Mouse (Mus musculus) liver, embryonic 15.5 days (tissue): Measurements from ENCODE around the gene Tcl1b5. TPM values are rescaled to one million over a fixed set of nuclear protein-coding genes. Genes with fewer than 3 reads are reported as not detected.
"Not testable (repeated sequence)": the region's sequence is repeated elsewhere in the genome, so short reads cannot be mapped to it uniquely, and the experiment has no call there.

ENCODE experiments used
- ATAC-seq: fragments of 200-750 bp; cut with Nextera tagmentation; 2 replicates; pipeline ENCODE4 v1.8.0; 2017; ENCODE audit warnings: moderate number of reproducible peaks, mild to moderate bottlenecking, moderate library complexity; ENCODE audit not compliant: insufficient read depth
- H3K27ac ChIP-seq: fragments of 300-500 bp; sonication (generic); replicated peaks from 2 replicates; pipeline ENCODE4 v1.5.1; 2015; ENCODE audit warnings: mild to moderate bottlenecking, inconsistent platforms
- H3K27me3 ChIP-seq: fragments of 300-500 bp; sonication (generic); 2 replicates; pipeline ENCODE4 v1.6.1; 2015; ENCODE audit warnings: mild to moderate bottlenecking, inconsistent platforms
- H3K36me3 ChIP-seq: fragments of 300-500 bp; sonication (generic); replicated peaks from 2 replicates; pipeline ENCODE4 v1.6.1; 2015; ENCODE audit warnings: moderate library complexity, mild to moderate bottlenecking, inconsistent platforms
- H3K4me1 ChIP-seq: fragments of 300-500 bp; sonication (generic); replicated peaks from 2 replicates; pipeline ENCODE4 v1.6.1; 2015; ENCODE audit warnings: inconsistent platforms
- H3K4me2 ChIP-seq: fragments of 300-500 bp; sonication (generic); 2 replicates; pipeline ENCODE4 v1.6.1; 2015; ENCODE audit warnings: moderate library complexity, mild to moderate bottlenecking, inconsistent platforms
- H3K4me3 ChIP-seq: fragments of 300-500 bp; sonication (generic); replicated peaks from 2 replicates; pipeline ENCODE4 v1.5.1; 2015; ENCODE audit warnings: mild to moderate bottlenecking, inconsistent platforms
- H3K9ac ChIP-seq: fragments of 300-500 bp; sonication (generic); 2 replicates; pipeline ENCODE4 v1.6.1; 2015; ENCODE audit warnings: moderate library complexity, mild to moderate bottlenecking, inconsistent platforms
- H3K9me3 ChIP-seq: fragments of 300-500 bp; sonication (generic); replicated peaks from 2 replicates; pipeline ENCODE4 v1.6.1; 2016; ENCODE audit warnings: inconsistent platforms
- WGBS: fragments of 180-500 bp; shearing (Covaris S2); methylation state at CpG from one replicate; pipeline ENCODE4 v1.1.7; 2015; ENCODE audit warnings: mixed read lengths; ENCODE audit not compliant: insufficient replicate concordance; 5-methylcytosine and 5-hydroxymethylcytosine counted together
- polyA plus RNA-seq: library from polyadenylated mRNA; unstranded; fragments of >200 nt; fragmentation: Nextera tagmentation; extraction: Ambion mirVana; gene quantifications from 2 replicates; pipeline ENCODE4 v1.2.1, GENCODE M21; 2015

Gene Tcl1b5
- polyA plus RNA-seq: not detected in 2 replicates

DNA sequence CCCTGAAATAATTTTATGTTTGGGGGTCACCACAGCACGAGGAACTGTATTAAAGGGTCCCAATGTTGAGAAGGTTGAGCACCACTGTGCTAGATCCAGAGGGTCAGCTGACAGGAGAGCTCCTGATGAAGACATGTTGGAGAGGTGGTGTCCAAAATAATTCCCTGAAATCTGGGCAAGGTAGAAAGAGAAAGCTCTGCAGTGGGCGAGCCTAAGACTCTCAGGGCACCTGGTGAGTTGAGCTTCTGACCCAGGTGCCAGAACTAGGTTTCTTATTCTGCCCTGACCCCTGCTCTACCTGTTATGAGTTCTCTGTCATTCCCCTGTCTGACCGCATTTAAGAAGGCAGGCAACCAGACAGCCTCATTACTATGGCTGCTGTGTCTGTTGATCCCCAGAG, at the start of gene Tcl1b5:
TSS of gene Tcl1b5 (plus strand) at position 301 of the 400 bp plus-strand sequence.
- not testable (repeated sequence) for H3K9ac ChIP-seq, H3K9me3 ChIP-seq, H3K27ac ChIP-seq, H3K4me3 ChIP-seq, H3K27me3 ChIP-seq, H3K4me1 ChIP-seq, H3K36me3 ChIP-seq, ATAC-seq, H3K4me2 ChIP-seq
- WGBS: 40% methylated on average over 3 of the region's 3 CpGs

- H3K27ac ChIP-seq: no peak overlapping the region
- H3K4me2 ChIP-seq: no peak overlapping the region
- no peak overlapping the region for H3K9ac ChIP-seq
- H3K27me3 ChIP-seq: no peaks in the 10 kb centered on the region
- no peaks in the 10 kb centered on the region for H3K36me3 ChIP-seq
- no peaks in the 10 kb centered on the region for H3K4me1 ChIP-seq
- H3K4me3 ChIP-seq: no peak overlapping the region
- ATAC-seq: no peak
- WGBS: 57% methylated on average over 4 of the region's 4 CpGs
- no peaks in the 10 kb centered on the region for H3K9me3 ChIP-seq
These were observed 49.6 kb upstream of the Tcl1b5 start for GRCm38 (mm10) chr12:105126516-105126915.

DNA sequence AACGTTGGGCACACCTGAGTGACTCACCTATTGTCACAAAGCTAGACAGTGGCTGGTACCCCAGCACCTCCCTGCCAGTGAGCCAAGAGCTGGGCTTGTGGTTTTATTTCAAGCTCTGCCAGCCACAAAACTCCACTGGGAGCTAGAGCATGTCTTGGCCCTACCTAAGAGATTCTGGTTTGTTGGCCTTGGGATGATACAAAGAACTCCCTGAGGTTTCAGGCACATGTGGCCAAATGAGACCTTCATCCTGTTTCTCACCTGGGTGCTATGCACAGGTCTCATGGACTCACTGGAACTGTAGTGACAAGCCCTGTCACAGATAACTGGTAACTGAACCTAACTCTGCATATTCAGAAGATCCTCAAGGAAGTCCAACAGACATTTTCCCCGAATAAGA, 48.5 kb upstream of the Tcl1b5 start:
- no peak overlapping the region for H3K4me3 ChIP-seq
- H3K9ac ChIP-seq: no peak overlapping the region
- H3K4me2 ChIP-seq: no peak overlapping the region
- H3K9me3 ChIP-seq: no peaks in the 10 kb centered on the region
- whole genome bisulfite sequencing: 45% methylated on average over 2 of the region's 2 CpGs
- no peaks in the 10 kb centered on the region for H3K36me3 ChIP-seq
- no peaks in the 10 kb centered on the region for H3K4me1 ChIP-seq
- ATAC-seq: no peak
- no peaks in the 10 kb centered on the region for H3K27me3 ChIP-seq
- H3K27ac ChIP-seq: no peak overlapping the region

DNA sequence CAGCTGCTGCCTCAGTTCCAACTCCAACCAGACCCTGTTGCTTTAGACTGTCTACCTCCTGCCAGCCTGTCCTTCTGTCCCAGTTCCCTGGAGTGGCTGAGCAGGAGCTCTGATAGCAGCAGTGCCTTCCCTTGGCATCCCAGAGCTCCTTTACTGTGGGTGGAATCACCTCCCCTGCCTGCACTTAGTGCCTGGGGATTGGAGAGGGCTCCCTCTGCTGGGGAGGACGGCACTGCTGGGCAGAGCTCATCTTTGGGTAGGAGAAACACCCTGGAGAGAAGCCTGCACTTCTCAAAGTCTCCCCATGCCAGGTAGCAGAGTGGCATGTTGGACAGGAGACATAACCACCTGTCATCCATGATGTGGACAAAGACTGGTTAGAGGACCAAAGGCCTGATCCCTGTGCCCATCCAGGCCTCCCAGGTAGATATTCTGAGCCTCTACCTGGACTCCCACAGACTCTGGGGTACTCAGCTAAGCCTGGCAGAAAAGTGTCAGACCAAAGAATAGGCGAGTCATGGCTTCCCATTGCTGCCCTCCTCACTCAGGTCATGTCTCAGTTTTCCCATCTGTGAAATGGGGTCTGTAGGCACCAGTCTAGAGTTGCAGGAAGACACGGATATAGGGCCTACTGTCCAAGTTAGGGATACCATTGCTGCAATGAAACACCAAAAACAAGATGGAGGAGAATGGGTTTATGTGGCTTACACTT, 46.5 kb upstream of the Tcl1b5 start:
- H3K36me3 ChIP-seq, H3K4me1 ChIP-seq, H3K27ac ChIP-seq, H3K9ac ChIP-seq, ATAC-seq, H3K9me3 ChIP-seq, H3K4me2 ChIP-seq, H3K27me3 ChIP-seq, H3K4me3 ChIP-seq: not testable (repeated sequence)
- 19% methylated on average over 3 of the region's 3 CpGs for WGBS

- not testable (repeated sequence) for H3K9ac ChIP-seq, ATAC-seq, H3K4me2 ChIP-seq, H3K27me3 ChIP-seq, H3K4me3 ChIP-seq, H3K9me3 ChIP-seq, H3K4me1 ChIP-seq, H3K36me3 ChIP-seq, H3K27ac ChIP-seq
- WGBS: 25% methylated on average over 2 of the region's 2 CpGs
These were observed 42.0 kb upstream of the Tcl1b5 start for GRCm38 (mm10) chr12:105134167-105134566.

DNA sequence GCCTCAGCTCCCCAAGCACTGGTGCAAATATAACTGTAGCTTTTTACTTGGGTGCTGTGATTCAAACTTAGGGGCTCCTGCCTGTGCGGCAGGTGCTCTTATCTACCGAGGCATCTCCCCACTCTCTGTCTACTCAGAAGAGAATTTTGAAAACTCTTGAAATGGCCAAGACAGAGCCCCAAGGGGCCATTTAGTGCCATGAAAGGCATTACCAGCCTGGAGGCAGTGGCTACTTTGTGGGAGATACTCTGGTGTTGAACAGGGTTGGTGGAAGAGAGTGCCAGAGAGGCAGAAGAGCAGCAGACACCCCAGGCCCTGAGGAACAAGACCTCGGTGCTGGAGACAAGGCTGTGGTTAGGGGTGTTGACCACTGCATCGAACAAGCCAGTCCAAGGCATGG, 41.3 kb upstream of the Tcl1b5 start:
- not testable (repeated sequence) for H3K9me3 ChIP-seq, H3K9ac ChIP-seq, H3K4me3 ChIP-seq, H3K27ac ChIP-seq, H3K4me1 ChIP-seq, ATAC-seq, H3K36me3 ChIP-seq, H3K4me2 ChIP-seq, H3K27me3 ChIP-seq
- WGBS: 30% methylated on average over 4 of the region's 4 CpGs

- not testable (repeated sequence) for H3K4me3 ChIP-seq, H3K9me3 ChIP-seq, ATAC-seq, H3K36me3 ChIP-seq, H3K27me3 ChIP-seq, H3K27ac ChIP-seq, H3K4me1 ChIP-seq, H3K4me2 ChIP-seq, H3K9ac ChIP-seq
- 37% methylated on average over 1 of the region's 1 CpGs for WGBS
These were observed 38.4 kb upstream of the Tcl1b5 start for GRCm38 (mm10) chr12:105137729-105138128.

- Histone ChIP-seq H3K4me1 (no peaks in the 10 kb centered on the region), H3K9me3 (no peaks in the 10 kb centered on the region), H3K4me3 (no peak overlapping the region), H3K9ac (no peak overlapping the region), H3K27me3 (no peaks in the 10 kb centered on the region), H3K36me3 (no peaks in the 10 kb centered on the region), H3K27ac (no peak overlapping the region), H3K4me2 (no peak overlapping the region)
- no peak for ATAC-seq
- WGBS: 65% methylated on average over 3 of the region's 3 CpGs
These were observed 33.0 kb upstream of the Tcl1b5 start for GRCm38 (mm10) chr12:105143096-105143495.

DNA sequence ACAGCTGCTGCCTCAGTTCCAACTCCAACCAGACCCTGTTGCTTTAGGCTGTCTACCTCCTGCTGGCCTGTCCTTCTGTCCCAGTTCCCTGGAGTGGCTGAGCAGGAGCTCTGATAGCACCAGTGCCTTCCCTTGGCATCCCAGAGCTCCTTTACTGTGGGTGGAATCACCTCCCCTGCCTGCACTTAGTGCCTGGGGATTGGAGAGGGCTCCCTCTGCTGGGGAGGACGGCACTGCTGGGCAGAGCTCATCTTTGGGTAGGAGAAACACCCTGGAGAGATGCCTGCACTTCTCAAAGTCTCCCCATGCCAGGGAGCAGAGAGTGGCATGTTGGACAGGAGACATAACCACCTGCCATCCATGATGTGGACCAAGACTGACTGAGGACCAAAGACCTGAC, 31.2 kb upstream of the Tcl1b5 start:
- 19% methylated on average over 1 of the region's 1 CpGs for WGBS
- not testable (repeated sequence) for H3K27me3 ChIP-seq, H3K4me2 ChIP-seq, H3K9ac ChIP-seq, ATAC-seq, H3K27ac ChIP-seq, H3K36me3 ChIP-seq, H3K9me3 ChIP-seq, H3K4me3 ChIP-seq, H3K4me1 ChIP-seq

GRCm38 (mm10) chr12:105145714-105146113, 30.4 kb upstream of the Tcl1b5 start, which contains the start of gene Tcl1b2:
TSS of gene Tcl1b2 (plus strand) at chr12:105146014.
- Histone ChIP-seq H3K9ac (no peak within 1 kb of the TSS), H3K27ac (no peak within 1 kb of the TSS), H3K36me3 (no peaks in the 10 kb centered on the region), H3K4me2 (no peak within 1 kb of the TSS), H3K4me3 (no peak within 1 kb of the TSS), H3K4me1 (no peaks in the 10 kb centered on the region), H3K27me3 (no peaks in the 10 kb centered on the region), H3K9me3 (no peaks in the 10 kb centered on the region)
- WGBS: 47% methylated on average over 3 of the region's 3 CpGs
- ATAC-seq: no peak

- not testable (repeated sequence) for H3K36me3 ChIP-seq, H3K9me3 ChIP-seq, H3K9ac ChIP-seq, H3K4me2 ChIP-seq, H3K4me1 ChIP-seq, H3K27ac ChIP-seq, H3K27me3 ChIP-seq, H3K4me3 ChIP-seq, ATAC-seq
- 57% methylated on average over 4 of the region's 4 CpGs for WGBS
These were observed 20.9 kb upstream of the Tcl1b5 start for GRCm38 (mm10) chr12:105155286-105155685.

DNA sequence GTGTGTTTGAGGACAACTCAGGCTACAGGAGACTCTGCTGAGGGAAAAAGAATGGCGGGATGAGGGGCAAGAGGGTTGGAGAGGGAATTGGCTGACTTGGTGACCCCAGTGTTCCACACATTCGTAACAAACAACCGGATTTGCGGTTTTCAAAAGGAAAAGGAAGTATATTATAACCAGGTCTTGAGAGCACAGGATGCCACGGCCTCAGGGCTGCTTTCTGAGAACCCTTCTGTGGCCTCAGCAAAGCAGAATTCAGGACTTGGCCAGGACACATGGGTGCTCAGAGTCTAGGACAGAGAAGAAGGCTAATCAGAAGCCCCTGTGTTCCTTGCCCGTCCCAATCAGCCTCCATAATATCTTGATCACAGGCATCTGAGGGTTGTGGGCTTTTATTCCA, 17.3 kb upstream of the Tcl1b5 start:
- 30% methylated on average over 6 of the region's 6 CpGs for WGBS
- no peak for ATAC-seq
- H3K4me1 ChIP-seq: no peaks in the 10 kb centered on the region
- H3K36me3 ChIP-seq: no peaks in the 10 kb centered on the region
- no peak overlapping the region for H3K4me3 ChIP-seq
- no peak overlapping the region for H3K4me2 ChIP-seq
- H3K9ac ChIP-seq: no peak overlapping the region
- no peak overlapping the region for H3K27ac ChIP-seq
- no peaks in the 10 kb centered on the region for H3K27me3 ChIP-seq
- H3K9me3 ChIP-seq: no peaks in the 10 kb centered on the region
